Mouse (Mus musculus) left cerebral cortex, adult 9 months (tissue): ENCODE results near the gene Itgb8.

Experiments
- DNase-seq, 2 experiments: peaks; one replicate each; pipeline ENCODE4 v3.0.0; 2022; ENCODE audit warnings: low spot score in 2 of 2

Itgb8 gene

DNA sequence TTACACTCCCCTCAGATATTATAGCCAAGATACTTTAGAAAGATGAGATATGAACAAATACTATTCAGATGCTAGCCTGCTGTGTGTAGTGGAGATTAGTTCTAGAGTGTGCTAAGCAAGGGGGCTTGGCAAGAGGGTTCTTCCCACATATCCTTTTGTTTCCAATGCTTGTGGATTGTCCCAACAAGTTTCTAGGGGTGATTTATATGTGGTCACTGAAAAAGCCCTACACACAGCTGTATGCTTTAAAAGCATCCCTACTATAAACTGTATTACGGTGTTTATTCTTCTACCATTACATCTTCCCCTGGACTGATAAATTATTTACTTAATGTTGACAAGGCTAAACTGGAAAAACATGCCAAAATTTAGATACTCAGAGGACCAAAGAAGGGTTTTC lies 92.6 kb downstream of the Itgb8 start:
- DNase-seq: no peak

DNA sequence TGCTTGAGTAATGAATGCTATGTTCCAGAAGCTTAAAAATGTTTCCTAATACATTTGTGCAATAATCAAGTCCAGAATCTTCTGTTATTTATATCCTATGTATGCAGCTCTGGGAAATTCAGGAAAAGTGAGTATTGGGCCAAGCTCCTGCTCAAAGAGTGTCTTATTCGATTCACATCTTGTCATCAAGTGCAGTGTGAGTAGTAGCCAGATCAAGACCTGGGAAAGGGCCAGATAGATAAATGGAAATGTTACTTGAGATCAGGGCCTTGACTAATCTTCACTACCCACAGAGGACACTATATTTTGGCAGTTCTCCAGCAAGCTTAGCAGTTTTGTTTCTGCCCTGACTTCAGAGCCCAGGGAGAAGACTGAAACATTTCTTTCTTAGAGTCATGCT lies 100.7 kb downstream of the Itgb8 start:
- DNase-seq: no peak

DNA sequence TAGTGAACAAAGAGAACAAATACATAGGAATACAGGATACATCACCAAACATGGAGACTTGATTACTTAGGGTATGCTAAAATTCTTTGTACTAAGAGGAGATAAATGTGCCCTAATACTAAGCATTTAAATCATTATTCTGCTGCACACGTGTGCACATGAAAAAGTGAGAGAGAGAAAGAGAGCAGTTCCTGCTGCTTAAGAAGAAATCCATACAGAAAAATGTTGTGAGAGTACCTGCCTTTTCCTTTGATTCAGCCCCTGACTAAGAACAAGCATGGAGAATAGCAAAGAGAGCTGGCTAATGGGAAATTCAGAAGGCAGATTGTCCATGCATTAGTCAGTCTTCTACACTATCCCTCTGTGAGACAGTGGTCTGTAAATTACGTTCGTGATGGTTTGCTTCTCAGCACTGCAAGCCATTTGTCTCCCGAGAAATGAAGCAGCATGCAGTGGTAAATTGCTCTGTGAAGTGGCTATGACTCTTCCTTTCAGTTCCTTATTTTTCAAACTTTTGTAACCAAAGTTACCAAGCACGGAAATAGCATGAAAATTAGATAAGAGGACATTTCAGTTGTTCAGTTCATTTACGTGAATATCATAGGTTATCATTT lies 125.0 kb downstream of the Itgb8 start:
- DNase-seq: no peak

DNA sequence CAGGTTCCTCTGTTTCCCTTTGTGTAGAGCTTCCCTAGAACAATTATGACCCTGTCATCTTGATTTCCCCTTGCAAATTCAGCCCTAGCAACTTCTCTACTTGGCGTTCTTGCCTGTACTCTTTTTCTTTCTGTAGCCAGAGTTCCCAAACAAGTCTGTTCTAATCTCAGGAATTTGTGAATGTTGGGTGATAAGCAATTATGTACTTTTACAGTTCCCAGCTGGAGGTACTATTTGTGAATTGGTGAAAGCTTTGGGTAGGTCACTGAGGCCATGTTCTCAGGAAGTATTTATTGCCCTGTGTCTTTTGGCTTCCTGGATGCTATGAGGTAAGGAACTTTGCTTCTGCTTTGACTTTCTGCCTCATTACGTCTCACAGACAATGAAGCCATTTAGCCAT lies 128.5 kb downstream of the Itgb8 start:
- no peak for DNase-seq
